Mouse (Mus musculus) stomach, embryonic 15.5 days (tissue): ENCODE results near the gene Cript. TPM values are rescaled to one million over a fixed set of nuclear protein-coding genes. Genes with fewer than 3 reads are reported as not detected.
"Not testable (repeated sequence)": the region's sequence is repeated elsewhere in the genome, so short reads cannot be mapped to it uniquely, and the experiment has no call there.

Experiments
- ATAC-seq: fragments of 200-750 bp; cut with Nextera tagmentation; 2 replicates; pipeline ENCODE4 v1.8.0; 2017; ENCODE audit warnings: low read depth, moderate number of reproducible peaks, moderate TSS enrichment; ENCODE audit not compliant: insufficient read depth, low FRiP score
- H3K27ac ChIP-seq: fragments of 300-500 bp; sonication (generic); 2 replicates; pipeline ENCODE4 v1.5.1; 2015; ENCODE audit warnings: mild to moderate bottlenecking, inconsistent platforms
- H3K27me3 ChIP-seq: fragments of 300-500 bp; sonication (generic); replicated peaks from 2 replicates; pipeline ENCODE4 v1.6.1; 2015; ENCODE audit warnings: inconsistent platforms
- H3K36me3 ChIP-seq: fragments of 300-500 bp; sonication (generic); 2 replicates; pipeline ENCODE4 v1.6.1; 2015; ENCODE audit warnings: inconsistent platforms
- H3K4me1 ChIP-seq: fragments of 300-500 bp; sonication (generic); 2 replicates; pipeline ENCODE4 v1.6.1; 2015; ENCODE audit warnings: inconsistent platforms
- H3K4me2 ChIP-seq: fragments of 300-500 bp; sonication (generic); 2 replicates; pipeline ENCODE4 v1.6.1; 2015; ENCODE audit warnings: mild to moderate bottlenecking, inconsistent platforms
- H3K4me3 ChIP-seq: fragments of 300-500 bp; sonication (generic); replicated peaks from 2 replicates; pipeline ENCODE4 v1.5.1; 2015; ENCODE audit warnings: inconsistent platforms
- H3K9ac ChIP-seq: fragments of 300-500 bp; sonication (generic); 2 replicates; pipeline ENCODE4 v1.6.1; 2015; ENCODE audit warnings: inconsistent platforms
- H3K9me3 ChIP-seq: fragments of 300-500 bp; sonication (generic); 2 replicates; pipeline ENCODE4 v1.6.1; 2016; ENCODE audit warnings: inconsistent platforms
- WGBS: fragments of 180-500 bp; shearing (Covaris S2); methylation state at CpG from one replicate; pipeline ENCODE4 v1.1.7; 2015; 5-methylcytosine and 5-hydroxymethylcytosine counted together
- polyA plus RNA-seq: library from polyadenylated mRNA; unstranded; fragments of >200 nt; fragmentation: Nextera tagmentation; extraction: Ambion mirVana; gene quantifications from 2 replicates; pipeline ENCODE4 v1.2.1, GENCODE M21; 2015

The Cript gene
- polyA plus RNA-seq, 1 experiment from 2014 or later = 120 TPM

DNA sequence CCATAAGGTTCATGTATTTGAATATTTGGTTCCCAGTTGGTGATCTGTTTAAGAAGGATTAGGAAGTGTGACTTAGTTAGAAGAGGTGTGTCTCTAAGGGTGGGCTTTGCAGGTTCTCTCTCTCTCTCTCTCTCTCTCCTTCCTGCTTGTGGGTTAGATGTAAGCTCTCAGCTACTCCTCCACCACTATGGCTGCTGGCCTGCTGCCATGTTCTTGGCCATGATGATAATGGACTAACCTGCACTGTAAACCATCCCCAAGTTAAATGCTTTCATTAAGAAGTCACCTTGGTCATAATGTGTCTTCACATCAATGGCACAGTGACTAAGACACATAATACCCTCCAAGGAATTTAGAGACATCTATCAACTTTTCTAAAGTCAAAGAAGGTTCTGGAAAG is 48.1 kb downstream of the Cript start:
- H3K4me1 ChIP-seq = no peaks in the 10 kb centered on the region
- ATAC-seq = no peak
- no peaks in the 10 kb centered on the region for H3K27me3 ChIP-seq
- no peaks in the 10 kb centered on the region for H3K36me3 ChIP-seq
- no peak overlapping the region for H3K4me3 ChIP-seq
- no peak overlapping the region for H3K9ac ChIP-seq
- H3K9me3 ChIP-seq = no peaks in the 10 kb centered on the region
- no peak overlapping the region for H3K4me2 ChIP-seq
- H3K27ac ChIP-seq = no peak overlapping the region

DNA sequence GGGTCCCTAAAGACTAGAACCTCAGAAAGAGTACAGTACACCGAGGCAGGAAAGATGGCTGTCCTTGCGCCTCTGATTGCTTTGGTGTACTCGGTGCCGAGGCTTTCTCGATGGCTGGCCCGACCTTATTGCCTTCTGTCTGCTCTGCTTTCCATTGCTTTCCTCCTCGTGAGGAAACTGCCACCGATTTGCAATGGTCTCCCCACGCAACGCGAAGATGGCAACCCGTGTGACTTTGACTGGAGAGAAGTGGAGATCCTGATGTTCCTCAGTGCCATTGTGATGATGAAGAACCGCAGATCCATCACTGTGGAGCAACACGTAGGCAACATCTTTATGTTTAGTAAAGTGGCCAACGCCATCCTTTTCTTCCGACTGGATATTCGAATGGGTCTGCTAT is 52.9 kb downstream of the Cript start:
- not testable (repeated sequence) for H3K27me3 ChIP-seq, H3K9ac ChIP-seq, H3K4me3 ChIP-seq, H3K4me1 ChIP-seq, H3K36me3 ChIP-seq, ATAC-seq, H3K27ac ChIP-seq, H3K4me2 ChIP-seq, H3K9me3 ChIP-seq
- 94% methylated on average over 17 of the region's 17 CpGs for WGBS

DNA sequence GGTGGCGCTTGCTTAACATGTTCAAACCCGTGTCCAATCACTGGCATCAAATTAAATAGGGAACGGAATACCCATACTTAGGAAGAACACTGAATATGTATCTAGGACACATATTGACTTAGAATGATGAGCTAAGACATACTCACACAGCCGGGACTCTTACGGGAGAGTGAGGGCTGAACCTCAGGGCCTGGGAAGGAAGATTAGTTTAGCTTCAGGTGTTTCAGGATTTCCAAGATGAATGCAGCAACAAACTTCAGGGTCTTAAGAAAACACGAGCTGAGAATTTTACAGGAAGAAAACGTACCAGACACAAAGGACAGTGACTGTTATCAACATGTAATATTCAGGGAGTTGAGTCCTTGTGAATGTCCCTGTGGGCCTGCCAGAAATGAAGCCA is 55.4 kb downstream of the Cript start:
- no peak overlapping the region for H3K9ac ChIP-seq
- no peak for ATAC-seq
- no peaks in the 10 kb centered on the region for H3K27me3 ChIP-seq
- no peaks in the 10 kb centered on the region for H3K9me3 ChIP-seq
- H3K4me2 ChIP-seq = no peak overlapping the region
- H3K36me3 ChIP-seq = no peaks in the 10 kb centered on the region
- 85% methylated on average over 7 of the region's 7 CpGs for WGBS
- H3K27ac ChIP-seq = no peak overlapping the region
- no peak overlapping the region for H3K4me3 ChIP-seq
- H3K4me1 ChIP-seq = no peaks in the 10 kb centered on the region

DNA sequence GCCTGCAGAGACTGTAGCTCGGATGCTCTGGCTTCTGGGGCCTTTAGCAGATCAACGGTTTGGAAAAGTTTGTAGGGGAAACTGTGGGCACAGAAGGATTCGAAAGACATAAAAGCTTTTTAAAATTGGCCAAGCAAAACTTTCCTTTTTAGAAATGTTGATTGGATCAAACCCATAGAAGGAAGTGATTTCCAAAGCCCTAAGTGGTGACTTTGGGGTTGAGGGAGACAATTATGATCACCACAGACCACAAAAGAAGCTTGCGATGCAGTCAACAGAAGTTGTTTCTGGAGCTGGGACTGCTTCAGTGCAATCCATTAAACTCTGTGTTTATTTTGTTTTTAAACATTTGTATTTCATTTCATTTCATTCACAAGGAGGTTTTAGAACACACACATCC is 57.2 kb downstream of the Cript start:
- H3K9me3 ChIP-seq = no peaks in the 10 kb centered on the region
- H3K27ac ChIP-seq = no peak overlapping the region
- no peak overlapping the region for H3K4me2 ChIP-seq
- ATAC-seq = no peak
- H3K9ac ChIP-seq = no peak overlapping the region
- H3K4me3 ChIP-seq = no peak overlapping the region
- H3K36me3 ChIP-seq = no peaks in the 10 kb centered on the region
- WGBS = 77% methylated on average over 4 of the region's 4 CpGs
- no peaks in the 10 kb centered on the region for H3K4me1 ChIP-seq
- no peaks in the 10 kb centered on the region for H3K27me3 ChIP-seq

DNA sequence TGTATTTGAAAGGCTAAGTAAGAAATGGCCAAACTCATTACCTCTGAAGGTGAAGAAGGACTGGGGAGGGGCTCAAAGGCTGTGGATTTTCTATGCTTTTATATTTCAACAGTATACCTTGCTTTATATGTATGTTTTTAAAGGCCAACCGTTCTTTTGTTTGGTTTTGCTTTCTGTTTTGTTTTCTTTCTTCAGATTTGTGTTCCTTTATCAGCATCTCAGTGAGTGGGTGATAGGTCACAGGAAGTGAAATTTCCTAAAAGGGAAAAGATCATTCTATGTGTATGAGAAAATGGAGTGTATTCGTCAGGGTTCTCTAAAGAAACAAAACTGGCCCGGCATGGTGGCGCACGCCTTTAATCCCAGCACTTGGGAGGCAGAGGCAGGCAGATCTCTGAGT is 58.3 kb downstream of the Cript start:
- WGBS = 87% methylated on average over 5 of the region's 5 CpGs
- Histone ChIP-seq H3K36me3 (no peaks in the 10 kb centered on the region), H3K27me3 (no peaks in the 10 kb centered on the region), H3K27ac (no peak overlapping the region), H3K4me2 (no peak overlapping the region), H3K4me3 (no peak overlapping the region), H3K9ac (no peak overlapping the region), H3K9me3 (no peaks in the 10 kb centered on the region), H3K4me1 (no peaks in the 10 kb centered on the region)
- ATAC-seq = no peak

Other genes with a start within 250 kb of the Cript start
- not detected in 2 replicates for gene Tmem247, start 108.2 kb upstream of the Cript start, polyA plus RNA-seq
- 0.13 TPM in 1 of 2 replicates, not detected in the other for gene Atp6v1e2, start 77.7 kb upstream of the Cript start, polyA plus RNA-seq
- 13.9 TPM in 2 replicates for gene Rhoq, start 62.5 kb upstream of the Cript start, polyA plus RNA-seq
- 61.1 and 64.4 TPM in 2 replicates for gene Pigf, start 144 bp upstream of the Cript start, polyA plus RNA-seq
- 11.5 and 12.2 TPM in 2 replicates for gene Socs5, start 82.1 kb downstream of the Cript start, polyA plus RNA-seq
- 130 and 142 TPM in 2 replicates for gene Mcfd2, start 240.4 kb downstream of the Cript start, polyA plus RNA-seq